Mouse (Mus musculus): ENCODE measurements around the gene Abhd15. TPM values are rescaled to one million over a fixed set of nuclear protein-coding genes. Genes with fewer than 3 reads are reported as not detected.

Gene Abhd15
- 0.07 TPM for polyA plus RNA-seq (2014; fragmentation: Illumina TruSeq; extraction: RNeasy Lipid Tissue Mini Kit (QIAGEN cat#74804); ENCODE audit: low read depth, low replicate concordance)

GRCm38 (mm10) chr11:77514832-77515636, at the start of gene Abhd15:
Gene Abhd15 (plus strand): TSS chr11:77515121.

GRCm38 (mm10) chr11:77489591-77490235, 25.2 kb upstream of the Abhd15 start, which contains the start of gene Ankrd13b:
Gene Ankrd13b (minus strand): TSS chr11:77489678.

GRCm38 (mm10) chr11:77493512-77494343, 21.2 kb upstream of the Abhd15 start, which contains the start of gene Git1:
Gene Git1 (plus strand): TSS chr11:77493562.

GRCm38 (mm10) chr11:77515637-77516552, 974 bp downstream of the Abhd15 start, which contains the start of gene Trp53i13:
Gene Trp53i13 (minus strand): TSS chr11:77515980.

GRCm38 (mm10) chr11:77519043-77519442, 4.1 kb downstream of the Abhd15 start, which contains the start of gene Gm10392:
Gene Gm10392 (minus strand): TSS chr11:77519198.

Other genes with a start within 250 kb of the Abhd15 start
- gene Coro6, start 52.7 kb upstream of the Abhd15 start, polyA plus RNA-seq (2014; fragmentation: Illumina TruSeq; extraction: RNeasy Lipid Tissue Mini Kit (QIAGEN cat#74804); ENCODE audit: low read depth, low replicate concordance), result 0.15 TPM
- not detected for gene Ankrd13b, start 25.4 kb upstream of the Abhd15 start, polyA plus RNA-seq (2014; fragmentation: Illumina TruSeq; extraction: RNeasy Lipid Tissue Mini Kit (QIAGEN cat#74804); ENCODE audit: low read depth, low replicate concordance)
- gene Git1, start 21.6 kb upstream of the Abhd15 start, polyA plus RNA-seq (2014; fragmentation: Illumina TruSeq; extraction: RNeasy Lipid Tissue Mini Kit (QIAGEN cat#74804); ENCODE audit: low read depth, low replicate concordance), result 9.9 TPM
- gene Trp53i13, start 859 bp downstream of the Abhd15 start, polyA plus RNA-seq (2014; fragmentation: Illumina TruSeq; extraction: RNeasy Lipid Tissue Mini Kit (QIAGEN cat#74804); ENCODE audit: low read depth, low replicate concordance), result not detected
- gene Gm10392, start 4.1 kb downstream of the Abhd15 start, polyA plus RNA-seq (2014; fragmentation: Illumina TruSeq; extraction: RNeasy Lipid Tissue Mini Kit (QIAGEN cat#74804); ENCODE audit: low read depth, low replicate concordance), result not detected
- gene Taok1, start 92.7 kb downstream of the Abhd15 start, polyA plus RNA-seq (2014; fragmentation: Illumina TruSeq; extraction: RNeasy Lipid Tissue Mini Kit (QIAGEN cat#74804); ENCODE audit: low read depth, low replicate concordance), result 43.1 TPM
- gene Nufip2, start 171.0 kb downstream of the Abhd15 start, polyA plus RNA-seq (2014; fragmentation: Illumina TruSeq; extraction: RNeasy Lipid Tissue Mini Kit (QIAGEN cat#74804); ENCODE audit: low read depth, low replicate concordance), result 115 TPM
- gene Cryba1, start 210.2 kb downstream of the Abhd15 start, polyA plus RNA-seq (2014; fragmentation: Illumina TruSeq; extraction: RNeasy Lipid Tissue Mini Kit (QIAGEN cat#74804); ENCODE audit: low read depth, low replicate concordance), result not detected
- 1.5 TPM for gene Myo18a, start 248.1 kb downstream of the Abhd15 start, polyA plus RNA-seq (2014; fragmentation: Illumina TruSeq; extraction: RNeasy Lipid Tissue Mini Kit (QIAGEN cat#74804); ENCODE audit: low read depth, low replicate concordance)